Mouse (Mus musculus) B cell, adult 2 months (primary cell): ENCODE data around the gene Gpr137.
"Not testable (repeated sequence)": the region's sequence is repeated elsewhere in the genome, so short reads cannot be mapped to it uniquely, and the experiment has no call there.

Experiments
- DNase-seq, 2 experiments: peaks; one replicate each; pipeline ENCODE4 v3.0.0; 2022

The Gpr137 gene

GRCm38 (mm10) chr19:6903031-6903430, 39.2 kb downstream of the Gpr137 start:
- no peak for DNase-seq

- DNase-seq = no peak
These were observed 42.6 kb downstream of the Gpr137 start for GRCm38 (mm10) chr19:6899641-6900040.

DNA sequence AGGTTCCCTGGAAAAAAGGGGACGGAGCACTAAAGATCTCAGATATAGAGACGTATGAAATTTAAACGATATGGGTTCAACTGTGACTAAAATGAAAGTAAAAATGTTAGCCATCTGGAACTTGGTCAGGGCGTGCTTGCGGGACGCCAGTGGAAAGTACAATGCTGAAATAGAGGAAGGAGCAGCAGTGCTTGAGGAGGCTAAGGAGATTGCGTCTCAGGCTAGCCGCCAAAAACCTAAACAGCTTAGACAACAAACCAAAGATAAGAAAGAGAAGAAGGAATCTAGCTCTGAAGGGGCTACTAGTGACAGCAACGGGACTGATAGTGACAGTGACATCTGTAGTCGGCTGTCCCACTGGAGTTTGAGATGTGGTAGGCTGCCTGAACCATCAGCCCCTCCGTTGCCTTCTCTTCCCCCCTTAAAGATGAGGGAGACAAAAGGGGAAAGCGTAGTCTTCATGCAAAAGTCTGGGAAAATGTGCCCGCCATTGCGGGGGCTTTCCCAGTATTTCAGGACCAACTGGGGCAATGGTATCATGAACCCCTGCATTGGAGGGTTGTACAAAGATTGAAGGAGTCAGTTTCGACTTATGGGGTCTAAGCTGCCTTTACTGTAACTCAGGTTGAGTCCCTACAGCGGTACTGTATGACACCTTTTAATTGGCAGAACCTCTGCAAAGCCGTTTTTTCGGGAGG, 46.5 kb downstream of the Gpr137 start:
- not testable (repeated sequence) for DNase-seq

- DNase-seq = no peak
These were observed 48.4 kb downstream of the Gpr137 start for GRCm38 (mm10) chr19:6893731-6894451.

DNA sequence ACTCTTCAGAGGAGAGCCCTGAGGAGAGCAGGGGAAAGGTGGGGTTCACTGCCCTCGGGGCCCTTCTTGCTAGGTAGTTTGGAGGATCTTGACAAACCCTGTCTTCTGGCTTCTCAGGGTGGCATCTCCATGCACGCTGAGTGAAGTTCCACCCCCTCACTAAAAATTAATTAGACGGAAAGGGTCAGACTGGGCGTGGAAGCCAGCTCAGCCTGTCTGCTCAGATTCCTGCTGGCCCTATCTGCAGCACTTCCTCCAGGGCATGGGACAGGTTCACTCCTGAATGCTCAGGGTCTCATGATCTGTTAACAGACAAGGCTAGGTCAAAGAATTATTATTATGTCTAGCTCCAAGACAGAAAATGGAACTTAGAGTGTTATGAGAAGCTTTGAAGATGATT, 49.8 kb downstream of the Gpr137 start:
- no peak for DNase-seq
